Mouse (Mus musculus) fat pad, adult 2 months (tissue): ENCODE results near the gene Alg14.

Experiments used
- DNase-seq: peaks from one replicate; pipeline ENCODE4 v3.0.0-alpha.2; 2011; ENCODE audit warnings: low read depth, low spot score; ENCODE audit errors: extremely low read depth

The Alg14 gene

GRCm38 (mm10) chr3:121291560-121292258 lies at the start of gene Alg14:
Alg14 (plus strand) TSS chr3:121291773.
- DNase-seq: peak; percentile 96

GRCm38 (mm10) chr3:121242111-121242936 lies 49.2 kb upstream of the Alg14 start:
- no peak for DNase-seq

GRCm38 (mm10) chr3:121242941-121243340 lies 48.6 kb upstream of the Alg14 start:
- DNase-seq: peak; percentile 88

GRCm38 (mm10) chr3:121250048-121250447 lies 41.5 kb upstream of the Alg14 start:
- DNase-seq: no peak

GRCm38 (mm10) chr3:121250576-121251433 lies 40.8 kb upstream of the Alg14 start:
- no peak for DNase-seq

- DNase-seq: no peak
Measured at GRCm38 (mm10) chr3:121255501-121255900, 36.1 kb upstream of the Alg14 start.

GRCm38 (mm10) chr3:121256131-121256530 lies 35.4 kb upstream of the Alg14 start:
- no peak for DNase-seq

- no peak for DNase-seq
Measured at GRCm38 (mm10) chr3:121257418-121257817, 34.2 kb upstream of the Alg14 start.

- DNase-seq: no peak
Measured at GRCm38 (mm10) chr3:121258521-121259478, 32.8 kb upstream of the Alg14 start.

GRCm38 (mm10) chr3:121260041-121260440 lies 31.5 kb upstream of the Alg14 start:
- DNase-seq: no peak

- DNase-seq: no peak
Measured at GRCm38 (mm10) chr3:121260831-121261230, 30.7 kb upstream of the Alg14 start.

- no peak for DNase-seq
Measured at GRCm38 (mm10) chr3:121261251-121261650, 30.3 kb upstream of the Alg14 start.

- no peak for DNase-seq
Measured at GRCm38 (mm10) chr3:121261939-121262520, 29.5 kb upstream of the Alg14 start.

GRCm38 (mm10) chr3:121262521-121263204 lies 28.9 kb upstream of the Alg14 start:
- DNase-seq: no peak

- DNase-seq: no peak
Measured at GRCm38 (mm10) chr3:121263205-121263548, 28.4 kb upstream of the Alg14 start.

- DNase-seq: no peak
Measured at GRCm38 (mm10) chr3:121264242-121264641, 27.3 kb upstream of the Alg14 start.

- no peak for DNase-seq
Measured at GRCm38 (mm10) chr3:121267283-121267682, 24.3 kb upstream of the Alg14 start.

- DNase-seq: no peak
Measured at GRCm38 (mm10) chr3:121272577-121272976, 19.0 kb upstream of the Alg14 start.

GRCm38 (mm10) chr3:121274010-121274409 lies 17.6 kb upstream of the Alg14 start:
- DNase-seq: no peak
